Mouse (Mus musculus) lung, postnatal 14 days (tissue): ENCODE data around the gene Far1.

Source experiments
- DNase-seq: peaks from one replicate; pipeline ENCODE4 v3.0.0; 2021

The Far1 gene

DNA sequence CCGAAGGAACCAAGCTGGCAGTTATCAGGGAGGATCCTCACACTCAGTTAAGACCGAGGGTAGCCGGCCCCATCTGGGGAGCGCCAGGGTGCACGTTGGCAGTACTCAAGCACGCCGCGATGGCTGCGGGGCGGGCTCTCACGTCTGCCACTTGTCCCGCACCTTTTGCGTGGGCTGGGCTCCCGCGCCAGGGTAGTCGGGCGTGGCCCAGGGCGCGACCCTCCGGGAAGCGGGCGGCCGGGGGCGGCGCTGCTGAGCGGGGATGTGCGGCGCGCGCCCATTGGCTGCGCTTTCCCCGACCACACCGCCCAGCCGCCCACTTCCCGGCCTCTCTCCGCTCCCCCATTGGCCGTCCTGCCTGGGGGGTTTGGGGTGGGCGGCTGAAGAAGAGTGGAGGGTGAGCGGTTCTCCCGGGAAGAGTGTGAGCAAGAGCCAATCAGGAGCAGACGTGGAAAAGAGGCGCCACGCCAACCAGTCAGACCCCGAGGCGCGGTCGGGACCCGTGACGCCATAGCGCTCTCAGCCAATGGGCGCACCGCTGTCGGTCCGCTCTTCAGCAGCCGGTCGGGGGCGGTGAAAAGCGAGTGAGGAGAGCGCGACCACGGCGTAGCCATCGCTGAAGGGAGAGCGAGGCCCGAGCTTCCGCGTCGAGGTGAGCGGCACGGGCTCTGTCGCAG lies at the start of gene Far1:
Gene Far1 (plus strand): TSS at position 549 of the 677 bp plus-strand sequence.
- DNase-seq = peak; percentile 98

DNA sequence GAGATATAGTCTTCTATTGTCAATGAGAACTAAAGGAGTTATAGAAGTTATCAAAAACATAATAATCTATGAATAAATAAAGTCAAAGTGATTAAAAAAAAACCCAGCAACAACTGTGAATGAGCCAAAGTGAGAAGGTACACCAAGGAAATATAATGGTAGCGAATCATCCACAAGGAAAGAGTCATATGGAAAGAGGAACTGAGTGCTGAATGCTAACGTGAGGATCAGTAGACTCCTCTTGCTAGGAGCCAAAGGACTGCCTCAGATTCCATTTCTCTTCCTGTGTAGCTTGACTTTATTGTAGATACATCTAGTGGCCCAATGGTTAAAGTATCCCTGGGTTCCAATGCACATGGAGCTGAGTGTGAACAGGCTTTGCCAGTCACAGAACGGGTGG lies 45.3 kb upstream of the Far1 start:
- no peak for DNase-seq

- DNase-seq = no peak
Measured at GRCm38 (mm10) chr7:113470671-113471070, 43.0 kb upstream of the Far1 start.

DNA sequence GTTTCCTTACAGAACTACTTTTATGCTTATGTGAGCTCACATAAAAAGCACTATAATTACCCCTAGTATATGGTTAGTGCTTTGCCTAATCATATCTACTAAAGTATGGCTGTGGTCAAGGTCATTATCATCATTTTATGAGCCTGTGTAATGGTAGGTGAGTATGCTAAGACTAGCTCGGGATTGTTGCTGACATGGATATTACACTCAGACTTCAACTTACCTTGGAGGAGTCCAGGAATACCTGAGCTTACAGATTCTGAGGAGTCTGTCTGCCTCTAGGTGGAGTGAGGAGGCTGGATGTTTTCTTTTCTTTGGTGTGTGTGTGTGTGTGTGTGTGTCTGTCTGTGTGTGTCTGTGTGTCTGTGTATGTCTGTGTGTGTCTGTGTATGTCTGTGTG lies 42.0 kb upstream of the Far1 start:
- DNase-seq = no peak

DNA sequence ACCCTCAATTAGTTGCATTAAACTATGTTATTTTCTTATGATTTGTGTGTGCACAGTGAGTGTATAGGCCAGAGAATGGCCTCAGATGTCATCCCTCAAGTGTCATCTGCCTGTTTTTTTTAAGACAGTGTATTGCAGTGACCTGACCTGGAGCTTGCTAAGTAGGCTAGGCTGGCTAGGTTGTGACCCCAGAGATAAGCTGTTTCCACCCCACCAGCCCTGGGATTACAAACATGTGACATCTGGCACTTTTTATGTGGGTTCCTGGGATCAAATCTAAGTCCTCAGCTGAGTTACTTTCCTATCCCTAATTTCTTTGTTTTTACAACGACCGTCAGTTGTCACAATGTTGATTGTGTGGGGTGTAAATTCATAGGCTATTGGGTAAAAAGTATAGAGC lies 17.8 kb upstream of the Far1 start:
- no peak for DNase-seq

DNA sequence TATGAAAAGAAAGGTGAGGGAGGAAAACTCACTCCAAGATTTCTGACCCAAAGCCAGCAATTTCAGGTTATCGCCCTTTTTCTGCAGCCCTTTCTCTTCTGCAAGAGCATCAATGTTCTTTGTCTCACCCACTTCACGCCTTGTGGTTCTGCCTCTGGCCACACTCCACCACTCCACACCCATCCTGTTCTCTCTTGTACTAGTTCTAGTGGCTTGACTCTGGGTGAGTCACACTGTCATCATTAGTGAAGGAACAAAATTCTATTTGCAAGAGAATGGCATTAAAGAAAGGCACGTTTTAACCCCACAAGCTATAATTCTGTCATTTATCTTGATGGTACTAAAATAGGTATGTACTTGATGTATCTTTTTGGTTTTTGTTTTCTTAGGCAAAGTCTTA lies 15.2 kb upstream of the Far1 start:
- no peak for DNase-seq

GRCm38 (mm10) chr7:113499821-113500220 lies 13.8 kb upstream of the Far1 start:
- DNase-seq = no peak

- DNase-seq = no peak
Measured at GRCm38 (mm10) chr7:113502453-113502852, 11.2 kb upstream of the Far1 start.

GRCm38 (mm10) chr7:113505047-113505446 lies 8.6 kb upstream of the Far1 start:
- DNase-seq = no peak

- DNase-seq = no peak
Measured at GRCm38 (mm10) chr7:113505516-113506045, 8.1 kb upstream of the Far1 start.

- no peak for DNase-seq
Measured at GRCm38 (mm10) chr7:113507846-113508245, 5.8 kb upstream of the Far1 start.

DNA sequence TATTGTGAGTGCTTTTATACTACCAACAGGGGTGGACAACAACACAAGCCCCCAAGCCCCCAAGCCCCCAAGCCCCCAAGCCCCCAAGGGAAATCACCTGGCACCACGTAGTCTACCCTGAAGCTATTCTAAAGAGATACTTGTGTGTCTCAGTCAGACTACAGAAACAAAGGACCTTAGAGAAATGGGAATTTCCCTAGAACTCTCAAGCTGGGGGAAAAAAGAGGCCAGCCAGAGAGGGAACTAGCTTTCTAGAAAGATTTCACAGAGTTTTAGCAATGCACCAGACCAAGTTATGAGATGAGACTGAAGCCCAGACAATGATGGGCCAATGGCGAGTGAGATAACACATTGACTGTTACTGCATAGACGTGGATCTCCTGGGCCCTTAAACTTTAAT lies 2.2 kb upstream of the Far1 start:
- no peak for DNase-seq

DNA sequence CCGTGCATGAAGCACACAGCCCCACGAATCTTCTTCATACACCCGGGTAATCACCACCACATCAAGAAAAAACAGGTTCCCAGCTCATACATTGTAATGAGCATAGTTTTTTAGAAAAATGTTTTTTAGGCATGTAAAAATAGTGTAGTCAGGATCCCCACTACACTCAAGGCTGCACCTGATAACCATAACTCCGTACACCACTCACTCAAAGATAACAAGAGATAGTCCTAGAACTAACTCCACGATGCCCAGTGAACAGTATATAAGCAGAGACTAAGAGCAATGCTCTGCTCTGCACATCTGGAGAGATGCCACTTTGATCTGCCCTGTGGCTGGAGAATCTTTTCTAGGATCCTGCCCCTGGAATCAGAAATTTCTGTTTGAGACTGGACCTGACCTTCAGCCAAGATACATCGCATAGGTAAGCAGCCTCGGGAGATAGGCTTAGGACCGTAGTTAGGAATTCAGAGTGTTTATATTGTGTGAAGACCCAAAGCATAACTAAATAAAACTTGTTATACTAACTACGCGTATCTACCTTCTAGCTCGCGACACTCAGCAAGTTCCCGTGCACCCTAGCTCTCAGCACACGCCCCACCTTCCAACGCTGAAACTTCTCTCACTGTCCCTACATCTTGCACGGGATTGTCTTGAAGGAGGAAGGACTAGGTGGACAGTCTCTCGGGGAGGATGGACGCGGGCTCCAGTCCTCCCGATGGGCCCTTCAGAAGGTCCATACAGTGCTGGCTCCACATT lies 928 bp upstream of the Far1 start:
- DNase-seq = no peak

GRCm38 (mm10) chr7:113513963-113514649 lies 472 bp downstream of the Far1 start:
- DNase-seq = no peak

DNA sequence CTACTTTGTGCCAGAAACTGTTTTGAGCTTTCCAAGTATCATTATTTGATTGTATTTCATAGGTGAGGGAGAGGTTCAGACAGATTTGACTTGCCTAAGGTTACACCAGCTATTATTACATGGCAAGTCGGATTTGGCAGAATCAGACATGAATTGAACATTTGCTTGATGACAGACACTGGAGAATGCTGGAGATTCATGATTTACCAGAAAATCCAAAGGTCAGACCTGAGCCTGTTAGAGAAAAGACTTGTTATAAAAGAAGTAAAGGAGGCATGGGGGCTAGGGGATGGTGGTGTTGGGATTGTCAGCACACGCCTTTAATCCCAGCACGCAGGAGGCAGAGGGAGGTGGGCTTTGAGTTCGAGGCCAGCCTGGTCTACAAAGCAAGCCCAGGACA lies 2.2 kb downstream of the Far1 start:
- DNase-seq = no peak

DNA sequence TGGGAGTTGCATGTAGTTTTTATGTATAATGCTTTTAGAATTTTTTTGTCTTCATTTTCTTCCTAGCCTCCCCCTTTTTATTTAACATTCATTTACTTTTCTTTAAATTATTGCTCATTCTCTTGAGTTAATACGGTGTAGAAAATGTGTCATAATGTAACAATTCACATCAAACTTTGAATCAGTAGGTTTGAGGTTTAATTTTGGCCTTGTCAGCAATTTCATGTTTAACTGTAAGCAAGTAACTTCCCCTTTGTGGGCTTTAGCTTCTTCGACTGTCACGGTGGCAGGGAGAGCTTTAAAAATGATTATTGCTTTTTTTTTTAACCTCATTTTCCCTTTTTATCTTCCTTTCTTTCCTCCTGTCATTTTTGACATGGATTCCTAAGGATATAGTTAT lies 4.8 kb downstream of the Far1 start:
- no peak for DNase-seq

GRCm38 (mm10) chr7:113518961-113519360 lies 5.3 kb downstream of the Far1 start:
- no peak for DNase-seq

DNA sequence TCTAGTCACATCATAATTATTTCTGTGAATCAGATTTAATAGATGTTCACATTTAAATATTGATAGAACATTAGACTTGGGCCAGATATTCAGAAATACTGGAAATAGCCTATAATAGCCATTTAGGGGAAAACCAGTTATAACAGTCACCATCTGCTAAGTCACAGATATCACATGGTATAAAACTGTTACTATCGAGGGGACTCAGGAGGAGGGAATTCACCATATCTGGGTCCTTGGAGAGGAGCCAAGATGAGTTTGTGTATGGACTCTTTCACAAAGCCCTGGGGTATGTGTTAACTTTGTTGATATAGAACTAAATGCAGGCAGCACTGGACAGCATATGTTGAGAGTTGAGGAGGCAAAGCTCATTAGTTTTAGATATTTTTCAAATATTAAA lies 29.5 kb downstream of the Far1 start:
- no peak for DNase-seq

DNA sequence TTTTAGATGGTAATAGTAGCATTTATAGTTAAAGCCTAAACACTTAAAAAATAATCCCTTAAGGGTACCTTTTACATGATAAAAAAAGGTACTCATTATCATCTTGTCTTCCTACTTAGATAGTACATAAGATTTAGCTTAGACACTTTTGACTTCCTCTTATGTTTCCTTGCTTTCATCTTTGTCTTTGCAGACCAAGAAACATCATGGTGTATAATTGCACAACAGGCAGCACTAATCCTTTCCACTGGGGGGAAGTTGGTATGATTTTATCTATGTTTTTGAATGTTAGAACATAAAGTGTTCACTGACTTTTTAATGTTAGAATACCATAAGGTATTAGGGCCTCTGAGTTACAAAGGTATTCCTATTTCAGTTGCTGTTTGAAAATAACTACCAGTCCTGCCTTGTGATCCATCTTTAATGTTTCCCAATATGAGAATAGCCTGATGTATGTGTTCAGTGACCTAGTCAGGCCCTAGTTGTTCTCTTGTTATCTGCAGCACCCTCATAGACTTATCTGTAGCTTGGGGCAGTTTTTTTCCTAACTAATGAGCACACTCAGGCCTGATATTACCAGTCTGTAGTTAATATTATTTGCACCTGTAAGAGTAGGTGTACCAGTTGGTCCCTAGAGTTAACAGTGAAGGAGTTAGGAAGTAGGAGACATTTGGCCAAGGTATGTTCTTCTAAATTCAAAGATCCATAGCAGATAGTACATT lies 38.3 kb downstream of the Far1 start:
- DNase-seq = no peak

GRCm38 (mm10) chr7:113552508-113552907 lies 38.9 kb downstream of the Far1 start:
- no peak for DNase-seq

DNA sequence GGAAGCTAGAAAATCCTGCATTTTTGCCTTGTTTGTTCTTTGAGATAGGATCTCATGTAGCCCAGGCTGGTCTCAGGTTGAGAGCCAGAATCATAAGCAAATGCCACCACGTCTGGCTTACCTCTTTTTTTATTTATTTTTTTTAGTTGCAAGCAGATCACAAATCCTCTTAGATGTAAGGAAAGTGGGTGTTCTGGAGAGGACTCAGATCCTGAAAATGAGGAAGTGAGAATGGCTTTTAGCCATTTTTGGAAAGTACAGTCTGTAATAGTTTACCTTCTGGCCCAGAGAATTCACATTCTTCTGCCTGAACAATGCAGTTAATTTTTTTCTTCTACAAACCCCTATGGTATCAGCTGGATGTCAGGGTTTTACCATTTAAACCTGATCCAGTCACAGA lies 42.5 kb downstream of the Far1 start:
- no peak for DNase-seq

GRCm38 (mm10) chr7:113566892-113567291 lies 53.3 kb downstream of the Far1 start:
- DNase-seq = no peak

DNA sequence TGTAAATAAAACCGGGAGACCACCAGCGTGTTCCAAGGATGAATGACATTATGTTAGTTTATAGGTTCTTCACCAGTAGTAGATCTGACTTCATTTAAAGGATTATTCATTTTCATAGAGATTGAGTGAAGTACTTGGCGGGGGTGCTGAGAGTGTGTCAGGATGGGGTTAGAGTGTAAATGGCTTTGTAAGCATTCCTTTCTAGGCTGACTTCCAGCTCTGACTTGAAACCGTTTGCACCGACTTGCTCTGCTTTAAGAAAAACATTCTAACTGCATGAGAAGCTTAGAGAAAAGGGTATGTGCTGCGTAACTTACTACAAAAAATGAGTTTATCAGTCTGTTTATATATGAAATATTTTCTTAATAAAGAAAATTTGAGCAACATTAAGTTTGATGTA lies 57.5 kb downstream of the Far1 start:
- DNase-seq = no peak
